Mouse (Mus musculus) CD8-positive naive resting alpha-beta T cell, adult 57 days (primary cell): Measurements from ENCODE around the gene Srgn. TPM values are rescaled to one million over a fixed set of nuclear protein-coding genes. Genes with fewer than 3 reads are reported as not detected.

Experiments used
- total RNA-seq: library from RNA; stranded (reverse); gene quantifications from one replicate; pipeline ENCODE4 v1.2.4, GENCODE M21; 2023

Gene Srgn
- 424 TPM for total RNA-seq

GRCm38 (mm10) chr10:62527351-62527750 lies at the start of gene Srgn:
Srgn (minus strand) TSS chr10:62527451.

GRCm38 (mm10) chr10:62486618-62487415 lies 40.4 kb downstream of the Srgn start, which contains the start of gene Vps26a:
Vps26a (minus strand) TSS chr10:62486805.

GRCm38 (mm10) chr10:62449364-62450279 lies 77.6 kb downstream of the Srgn start, which contains the start of the genes 4930507D05Rik and Supv3l1:
4930507D05Rik (plus strand) TSS chr10:62449489.
Supv3l1 (minus strand) TSS chr10:62449738.

Other genes starting within 250 kb of the Srgn start
- gene Hk1, start 147.5 kb downstream of the Srgn start, total RNA-seq: 63.6 TPM
- gene Hkdc1, start 105.0 kb downstream of the Srgn start, total RNA-seq: not detected
- gene 4930507D05Rik, start 78.0 kb downstream of the Srgn start, total RNA-seq: not detected
- 30.5 TPM for gene Supv3l1, start 77.7 kb downstream of the Srgn start, total RNA-seq
- gene Vps26a, start 40.6 kb downstream of the Srgn start, total RNA-seq: 25.7 TPM
- 20.2 TPM for gene Kif1bp, start 51.0 kb upstream of the Srgn start, total RNA-seq
- 134 TPM for gene Ddx21, start 74.8 kb upstream of the Srgn start, total RNA-seq
- gene Ddx50, start 123.8 kb upstream of the Srgn start, total RNA-seq: 122 TPM
- gene Stox1, start 198.7 kb upstream of the Srgn start, total RNA-seq: 0.15 TPM